Mouse (Mus musculus): ENCODE data around the gene Tex38. TPM values are rescaled to one million over a fixed set of nuclear protein-coding genes. Genes with fewer than 3 reads are reported as not detected.

The Tex38 gene
- polyA plus RNA-seq (2015; fragmentation: Nextera tagmentation; extraction: Ambion mirVana): 0.59 and 0.64 TPM in 2 replicates

DNA sequence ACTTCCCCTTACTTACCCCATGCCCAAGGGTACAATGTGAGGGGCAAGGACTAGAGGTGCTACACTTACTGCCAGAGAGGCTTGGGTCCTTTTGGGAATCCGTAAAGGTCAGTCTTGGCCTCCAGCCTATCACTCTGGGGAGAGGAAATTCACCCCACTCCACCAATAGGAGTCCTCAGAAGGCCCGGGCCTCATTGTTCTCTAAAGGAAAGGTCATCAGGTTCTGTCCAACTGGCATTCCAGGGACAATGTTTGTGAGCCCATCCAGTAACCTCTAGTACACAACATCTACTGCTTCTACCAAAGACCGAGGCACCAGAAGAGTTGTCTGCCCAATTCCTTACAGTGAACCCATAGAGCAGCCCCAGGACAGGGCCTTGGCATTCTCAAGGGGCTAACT, at the start of gene Tex38:
Tex38 (minus strand) TSS at position 101 of the 400 bp plus-strand sequence.
- no peak for ATAC-seq (replicated peaks; ENCODE audit: low FRiP score, low read depth)
- DNase-seq (ENCODE audit: low spot score): no peak
- Histone ChIP-seq H3K9ac (ENCODE audit: low read depth, low read length) (no peak within 1 kb of the TSS), H3K27me3 (ENCODE audit: insufficient read depth, low read length) (no peaks in the 10 kb centered on the region), H3K4me3 (replicated peaks; ENCODE audit: low read depth, low read length) (no peak within 1 kb of the TSS), H3K27ac (no peak within 1 kb of the TSS), H3K36me3 (ENCODE audit: insufficient read depth, low read length) (no peaks in the 10 kb centered on the region), H3K9me3 (replicated peaks; ENCODE audit: low read length) (no peaks in the 10 kb centered on the region), H3K4me2 (ENCODE audit: low read length) (no peak within 1 kb of the TSS), H3K4me1 (replicated peaks; ENCODE audit: insufficient read depth, low read length) (peaks cover 4% of the 10 kb centered on the region; the same call in 1 of the 2 replicates)
- WGBS: 88% methylated on average over 3 of the region's 3 CpGs
- TF ChIP-seq CTCF (IDR thresholded peaks at IDR 0.05; ENCODE audit: low read depth): no peak

- Histone ChIP-seq H3K27ac (no peak overlapping the region), H3K36me3 (ENCODE audit: insufficient read depth, low read length) (peaks cover 17% of the 10 kb centered on the region; the same call in 1 of the 2 replicates), H3K9me3 (replicated peaks; ENCODE audit: low read length) (no peaks in the 10 kb centered on the region), H3K4me1 (replicated peaks; ENCODE audit: insufficient read depth, low read length) (0 out of 2 replicates have a peak, but pooled peaks cover 6% of the 10 kb centered on the region), H3K4me2 (ENCODE audit: low read length) (no peak overlapping the region), H3K4me3 (replicated peaks; ENCODE audit: low read depth, low read length) (no peak overlapping the region), H3K27me3 (ENCODE audit: insufficient read depth, low read length) (no peaks in the 10 kb centered on the region), H3K9ac (ENCODE audit: low read depth, low read length) (no peak overlapping the region)
- ATAC-seq (replicated peaks; ENCODE audit: low FRiP score, low read depth) (no peak), DNase-seq (ENCODE audit: low spot score) (no peak)
- no peak for TF ChIP-seq CTCF (IDR thresholded peaks at IDR 0.05; ENCODE audit: low read depth)
- 61% methylated on average over 5 of the region's 5 CpGs for WGBS
These were observed 49.7 kb upstream of the Tex38 start for GRCm38 (mm10) chr4:115830491-115830890.

DNA sequence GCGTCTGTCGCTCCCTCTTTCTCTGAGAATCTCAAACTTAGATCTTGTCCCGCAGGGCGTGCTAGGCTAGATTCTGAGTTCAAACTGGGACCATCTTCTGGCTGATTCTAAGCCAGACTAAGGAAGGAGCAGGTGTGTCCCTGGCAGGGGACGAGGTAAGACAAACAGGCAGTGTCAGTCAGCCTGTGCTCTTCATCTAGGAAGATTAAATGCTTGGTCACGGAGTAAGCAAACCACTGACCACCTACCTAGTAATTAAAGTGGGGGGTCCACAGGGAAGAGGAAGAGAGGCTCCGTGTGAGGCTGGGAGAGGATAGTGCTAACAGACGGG, 47.7 kb upstream of the Tex38 start:
- Histone ChIP-seq H3K36me3 (ENCODE audit: insufficient read depth, low read length) (0 out of 2 replicates have a peak, but pooled peaks cover 9% of the 10 kb centered on the region), H3K9me3 (replicated peaks; ENCODE audit: low read length) (no peaks in the 10 kb centered on the region), H3K4me1 (replicated peaks; ENCODE audit: insufficient read depth, low read length) (0 out of 2 replicates have a peak, but pooled peaks cover 6% of the 10 kb centered on the region), H3K27me3 (ENCODE audit: insufficient read depth, low read length) (no peaks in the 10 kb centered on the region), H3K9ac (ENCODE audit: low read depth, low read length) (peak overlapping the region; percentile 27; the same call in 1 of the 2 replicates), H3K4me2 (ENCODE audit: low read length) (peak overlapping the region; percentile 76), H3K27ac (no peak overlapping the region), H3K4me3 (replicated peaks; ENCODE audit: low read depth, low read length) (peak overlapping the region; percentile 76)
- peak; percentile 34 for ATAC-seq (replicated peaks; ENCODE audit: low FRiP score, low read depth)
- 4% methylated on average over 8 of the region's 8 CpGs for WGBS
- no peak for TF ChIP-seq CTCF (IDR thresholded peaks at IDR 0.05; ENCODE audit: low read depth)
- no peak for DNase-seq (ENCODE audit: low spot score)

- no peak for TF ChIP-seq CTCF (IDR thresholded peaks at IDR 0.05; ENCODE audit: low read depth)
- under 1% methylated on average over 56 of the region's 57 CpGs for WGBS
- Histone ChIP-seq H3K9ac (ENCODE audit: low read depth, low read length) (peak within 1 kb of the TSS; percentile 85), H3K4me2 (ENCODE audit: low read length) (peak within 1 kb of the TSS; percentile 76), H3K27me3 (ENCODE audit: insufficient read depth, low read length) (no peaks in the 10 kb centered on the region), H3K27ac (peak within 1 kb of the TSS; percentile 93), H3K36me3 (ENCODE audit: insufficient read depth, low read length) (0 out of 2 replicates have a peak, but pooled peaks cover 9% of the 10 kb centered on the region), H3K4me1 (replicated peaks; ENCODE audit: insufficient read depth, low read length) (0 out of 2 replicates have a peak, but pooled peaks cover 6% of the 10 kb centered on the region), H3K9me3 (replicated peaks; ENCODE audit: low read length) (no peaks in the 10 kb centered on the region), H3K4me3 (replicated peaks; ENCODE audit: low read depth, low read length) (peak within 1 kb of the TSS; percentile 76)
- peak; percentile 95 for DNase-seq (ENCODE audit: low spot score)
- ATAC-seq (replicated peaks; ENCODE audit: low FRiP score, low read depth): peak; percentile 94
These were observed 47.2 kb upstream of the Tex38 start, which contains the start of gene Mob3c for GRCm38 (mm10) chr4:115827888-115828571. Gene Mob3c, plus strand, starts transcription at chr4:115828092.

DNA sequence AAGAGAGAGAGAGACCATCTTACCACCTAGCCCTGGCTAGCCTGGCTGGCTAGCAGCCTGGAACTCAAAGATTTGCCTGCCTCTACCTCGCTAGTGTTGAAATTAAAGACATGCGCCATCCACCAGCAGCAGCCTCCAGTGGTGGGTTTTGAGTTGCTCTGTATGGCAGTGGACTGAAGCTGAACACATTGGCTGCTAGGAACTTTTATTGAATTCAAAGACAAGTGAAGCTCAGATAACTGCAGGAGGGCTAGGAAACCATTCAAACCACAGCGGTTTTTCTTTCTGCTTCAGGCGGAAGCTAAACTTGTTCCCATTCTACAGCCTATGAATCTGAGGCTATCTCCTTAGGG, 46.7 kb upstream of the Tex38 start:
- Histone ChIP-seq H3K9ac (ENCODE audit: low read depth, low read length) (peak overlapping the region; percentile 85), H3K27ac (peak overlapping the region; percentile 93), H3K4me3 (replicated peaks; ENCODE audit: low read depth, low read length) (peak overlapping the region; percentile 76), H3K9me3 (replicated peaks; ENCODE audit: low read length) (no peaks in the 10 kb centered on the region), H3K27me3 (ENCODE audit: insufficient read depth, low read length) (no peaks in the 10 kb centered on the region), H3K36me3 (ENCODE audit: insufficient read depth, low read length) (0 out of 2 replicates have a peak, but pooled peaks cover 9% of the 10 kb centered on the region), H3K4me1 (replicated peaks; ENCODE audit: insufficient read depth, low read length) (0 out of 2 replicates have a peak, but pooled peaks cover 6% of the 10 kb centered on the region), H3K4me2 (ENCODE audit: low read length) (peak overlapping the region; percentile 76)
- 7% methylated on average over 4 of the region's 4 CpGs for WGBS
- ATAC-seq (replicated peaks; ENCODE audit: low FRiP score, low read depth) (no peak), DNase-seq (ENCODE audit: low spot score) (no peak)
- TF ChIP-seq CTCF (IDR thresholded peaks at IDR 0.05; ENCODE audit: low read depth): no peak

DNA sequence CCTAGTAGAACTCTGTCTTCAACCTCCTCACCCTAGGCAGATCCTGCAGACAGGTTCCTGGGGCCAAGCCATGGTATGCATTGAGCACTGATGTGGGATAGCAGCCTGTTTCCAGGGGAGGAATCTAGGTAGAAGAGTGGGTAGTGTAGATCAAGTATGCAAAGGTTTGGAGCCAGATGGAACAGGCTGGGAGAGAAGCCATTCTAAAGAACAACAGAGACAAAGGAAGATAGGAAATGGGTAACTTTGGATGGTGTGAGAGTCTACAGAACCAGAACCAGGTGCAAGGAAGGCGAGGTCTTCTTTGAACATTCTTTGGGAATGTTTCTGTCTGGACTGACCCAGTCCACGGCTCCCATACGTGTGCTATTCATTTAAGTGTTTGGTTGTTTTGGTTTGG, 46.2 kb upstream of the Tex38 start:
- Histone ChIP-seq H3K9me3 (replicated peaks; ENCODE audit: low read length) (no peaks in the 10 kb centered on the region), H3K27me3 (ENCODE audit: insufficient read depth, low read length) (no peaks in the 10 kb centered on the region), H3K4me1 (replicated peaks; ENCODE audit: insufficient read depth, low read length) (0 out of 2 replicates have a peak, but pooled peaks cover 6% of the 10 kb centered on the region), H3K36me3 (ENCODE audit: insufficient read depth, low read length) (0 out of 2 replicates have a peak, but pooled peaks cover 9% of the 10 kb centered on the region), H3K27ac (no peak overlapping the region), H3K4me2 (ENCODE audit: low read length) (peak overlapping the region; percentile 76), H3K4me3 (replicated peaks; ENCODE audit: low read depth, low read length) (no peak overlapping the region), H3K9ac (ENCODE audit: low read depth, low read length) (no peak overlapping the region)
- no peak for DNase-seq (ENCODE audit: low spot score)
- no peak for ATAC-seq (replicated peaks; ENCODE audit: low FRiP score, low read depth)
- WGBS: 56% methylated on average over 3 of the region's 3 CpGs
- TF ChIP-seq CTCF (IDR thresholded peaks at IDR 0.05; ENCODE audit: low read depth): no peak

Data from kidney, postnatal 0 days (tissue).